Mouse (Mus musculus) left cerebral cortex, adult 18-20 months (tissue): ENCODE measurements around the gene Rab3c. TPM values are rescaled to one million over a fixed set of nuclear protein-coding genes. Genes with fewer than 3 reads are reported as not detected.

Experiments used
- DNase-seq, 2 experiments: peaks; one replicate each; pipeline ENCODE4 v3.0.0; 2021 to 2022; ENCODE audit warnings: low spot score in 2 of 2, mixed read lengths in 1 of 2
- total RNA-seq, 2 experiments: library from RNA; stranded (reverse); gene quantifications; 2 replicates each; pipeline ENCODE4 v1.2.3; 2021

Rab3c gene
- total RNA-seq, 2 experiments from 2014 or later = 170 to 177 TPM

DNA sequence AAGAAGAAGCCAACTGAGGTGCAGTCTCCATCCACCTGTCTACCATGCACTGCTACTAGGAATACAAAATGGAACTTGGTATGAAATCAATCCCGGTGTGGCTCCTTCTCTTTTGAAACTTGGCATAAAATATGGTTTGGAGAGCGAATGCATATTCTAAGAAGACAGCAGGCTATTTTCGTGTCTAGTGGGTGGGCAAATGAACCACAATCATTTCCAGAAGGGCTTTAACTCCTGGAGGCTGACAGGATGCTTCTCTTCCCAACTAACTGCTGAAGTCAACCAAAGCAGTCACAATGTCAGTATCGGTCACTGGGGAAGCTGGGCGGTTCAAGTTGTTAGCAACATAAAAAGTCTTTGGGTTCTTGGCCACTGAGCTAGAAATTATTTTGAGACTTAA is 81.9 kb downstream of the Rab3c start:
- peak in 1 of 2 experiments; percentile 24 for DNase-seq

DNA sequence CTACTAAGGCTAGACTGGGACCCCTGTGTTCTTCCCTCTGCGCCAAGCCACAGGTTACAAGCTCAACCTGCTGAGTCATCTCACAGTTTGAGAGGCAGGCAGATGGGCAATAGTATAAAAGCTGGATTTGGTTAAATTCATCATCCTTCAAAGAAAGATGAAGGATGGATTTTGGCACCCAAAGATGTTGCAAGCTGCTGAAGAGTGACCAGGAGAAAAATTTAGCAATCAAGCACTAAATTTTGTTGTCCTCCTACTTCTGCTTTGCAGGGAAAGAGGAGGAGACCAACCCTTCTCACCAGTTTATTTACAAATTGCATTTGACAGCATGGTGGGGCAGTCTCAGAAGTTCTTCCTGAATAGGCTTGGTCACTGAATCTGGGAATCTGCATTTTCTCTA is 90.8 kb downstream of the Rab3c start:
- DNase-seq = no peak

DNA sequence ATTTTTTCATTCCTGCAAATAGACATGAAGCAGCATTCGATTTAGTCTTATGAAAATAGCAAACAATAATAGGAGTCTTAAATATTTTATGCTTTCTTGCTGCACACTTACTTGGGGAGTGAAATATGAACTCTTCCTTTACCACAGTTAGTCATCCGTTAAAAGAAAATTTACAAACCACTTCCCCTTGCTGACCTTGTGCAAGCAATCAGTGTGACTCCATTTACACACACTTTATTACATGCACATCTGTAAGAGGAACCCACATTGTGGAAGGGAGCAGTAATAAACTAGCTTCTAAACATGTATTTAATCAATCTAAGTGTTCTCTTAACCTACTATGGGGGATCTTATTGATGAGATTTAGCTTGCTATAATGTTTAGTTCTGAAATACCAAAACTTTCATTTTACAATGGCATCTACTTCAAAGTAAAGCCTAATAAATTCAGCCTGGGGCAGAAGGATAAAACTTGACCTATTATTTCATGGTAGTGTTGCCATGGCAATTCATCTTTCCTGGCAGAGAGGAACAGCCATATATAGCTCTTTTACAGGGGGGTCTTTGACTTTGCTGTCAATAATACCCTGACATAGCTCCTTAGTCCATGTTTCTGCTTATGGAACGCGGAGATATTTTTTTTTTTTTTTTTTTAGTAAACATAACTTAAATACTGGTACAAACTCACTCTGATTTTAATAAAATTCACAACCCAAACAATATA is 95.7 kb downstream of the Rab3c start:
- DNase-seq = no peak

DNA sequence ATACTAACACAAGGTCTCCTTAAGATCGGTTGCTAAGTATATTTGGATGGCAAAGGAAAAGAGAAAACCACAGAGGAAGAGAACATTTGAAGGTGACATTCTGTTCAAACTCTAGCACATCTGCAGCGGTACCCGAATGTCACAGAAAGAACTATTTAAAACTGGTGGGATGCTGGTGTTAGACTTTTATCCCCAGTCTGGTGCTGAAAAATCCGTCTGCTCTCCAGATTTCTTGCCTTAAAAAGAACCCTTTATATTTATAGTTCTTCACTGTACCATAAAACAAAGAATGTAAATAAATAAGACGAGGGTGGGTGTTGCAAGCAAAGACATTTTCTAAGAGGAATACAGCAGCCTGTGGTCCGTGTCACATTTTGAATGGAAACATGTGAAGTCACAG is 105.1 kb downstream of the Rab3c start:
- no peak for DNase-seq

DNA sequence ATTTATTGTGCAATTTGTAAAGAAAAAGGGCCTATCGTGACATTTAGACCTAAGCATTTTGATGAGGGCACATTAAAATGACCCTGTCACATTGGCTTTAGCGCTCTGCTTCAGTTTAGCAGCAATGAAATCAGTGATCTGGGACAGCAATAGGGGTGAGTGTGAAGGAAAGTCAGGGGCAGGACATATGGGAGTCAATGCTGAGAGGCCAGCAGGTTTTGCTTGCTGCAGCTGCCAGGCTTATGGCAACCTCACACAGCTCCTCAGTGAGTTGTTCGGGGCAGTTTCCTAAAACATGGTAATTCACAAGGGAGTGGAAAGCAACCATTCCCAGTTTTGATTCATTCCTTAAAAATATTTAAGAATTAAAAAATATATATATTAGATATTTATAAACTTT is 111.1 kb downstream of the Rab3c start:
- no peak for DNase-seq

DNA sequence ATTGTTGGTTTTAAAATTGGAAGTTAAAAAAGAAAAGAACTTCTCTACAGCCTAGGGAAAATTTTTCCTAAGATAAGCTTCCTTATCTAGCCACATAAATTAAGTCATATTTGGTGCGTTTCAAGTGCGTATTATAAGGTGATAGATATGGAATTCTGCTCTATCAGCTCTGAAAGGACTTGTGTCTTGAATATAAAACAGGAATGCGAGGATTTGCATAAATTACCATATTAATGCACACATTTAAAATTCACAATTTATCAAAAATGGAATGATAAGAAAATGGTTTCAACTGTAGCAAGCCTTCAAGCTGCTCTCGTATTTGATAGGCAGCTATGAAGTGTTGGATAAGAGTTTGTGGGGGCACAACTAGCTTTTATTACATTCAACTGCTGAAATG is 111.6 kb downstream of the Rab3c start:
- DNase-seq = no peak

DNA sequence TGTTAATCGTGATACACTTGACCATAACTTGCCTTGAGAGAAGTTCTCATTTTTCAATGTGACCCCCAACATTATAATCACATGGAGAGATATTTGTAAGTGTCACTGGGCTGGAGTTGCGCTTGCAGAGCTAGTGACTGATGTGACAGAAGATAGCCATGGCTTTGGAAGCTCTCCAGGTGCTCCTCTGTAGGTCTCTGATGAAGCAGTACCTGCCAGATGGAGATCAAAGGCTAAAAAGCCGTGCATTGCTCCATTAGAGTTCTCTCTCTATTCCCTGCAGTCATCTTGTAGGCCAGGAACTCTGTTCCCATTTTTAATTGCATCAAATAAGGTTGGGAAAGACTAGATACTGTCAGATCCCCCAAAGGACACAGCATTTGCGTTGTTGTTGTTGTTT is 112.2 kb downstream of the Rab3c start:
- no peak for DNase-seq

DNA sequence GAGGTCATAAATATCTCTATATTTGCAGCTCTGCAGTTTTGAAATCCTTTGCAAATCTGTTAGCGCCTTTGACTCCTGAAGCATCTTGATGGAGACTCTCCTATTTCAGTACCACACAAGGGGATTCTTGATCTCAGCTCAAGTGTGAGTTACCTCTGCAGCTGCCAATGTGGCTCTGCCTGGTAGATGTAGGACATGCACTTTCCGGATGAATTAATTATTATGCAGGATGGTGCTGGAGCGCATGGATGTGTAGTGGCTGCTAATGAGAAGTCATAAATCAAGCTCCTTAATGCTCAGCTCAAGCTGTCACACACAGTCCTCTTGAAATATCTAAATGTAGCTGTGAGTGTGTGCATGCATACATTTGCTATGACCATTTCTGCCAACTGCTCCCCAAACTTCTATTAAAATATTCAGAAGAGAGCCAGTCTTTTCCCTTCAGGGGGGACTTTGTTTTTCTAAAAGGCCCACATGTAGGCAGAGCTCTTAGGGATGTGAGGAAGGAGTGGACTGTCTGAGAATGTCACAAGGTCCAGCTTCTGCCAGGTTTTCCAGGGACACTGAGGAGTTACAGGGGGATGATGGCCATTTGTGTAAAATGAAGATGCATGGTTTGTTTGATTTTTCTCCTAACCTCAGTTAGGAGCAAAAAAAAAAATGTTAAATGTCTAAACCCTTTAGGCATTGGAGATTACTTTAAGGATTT is 114.0 kb downstream of the Rab3c start:
- no peak for DNase-seq

DNA sequence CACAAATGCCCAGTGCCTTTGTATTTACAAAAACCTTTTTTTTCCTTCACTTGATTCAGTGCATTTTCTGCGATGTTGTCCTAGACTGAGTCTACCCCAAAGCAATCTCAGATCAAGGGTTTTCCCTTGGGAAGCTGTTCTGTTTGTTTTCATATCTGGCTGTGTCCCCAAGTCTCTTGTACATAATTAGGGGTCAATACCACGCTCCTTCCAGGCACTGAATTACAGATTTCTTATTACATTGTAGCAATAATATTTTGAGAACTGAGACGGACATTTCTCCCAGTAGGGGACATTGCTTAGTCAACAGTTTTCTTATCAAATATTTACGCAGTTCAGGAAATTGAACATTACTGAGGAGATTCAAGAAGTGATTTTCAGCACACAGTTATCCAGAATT is 120.8 kb downstream of the Rab3c start:
- DNase-seq = no peak

DNA sequence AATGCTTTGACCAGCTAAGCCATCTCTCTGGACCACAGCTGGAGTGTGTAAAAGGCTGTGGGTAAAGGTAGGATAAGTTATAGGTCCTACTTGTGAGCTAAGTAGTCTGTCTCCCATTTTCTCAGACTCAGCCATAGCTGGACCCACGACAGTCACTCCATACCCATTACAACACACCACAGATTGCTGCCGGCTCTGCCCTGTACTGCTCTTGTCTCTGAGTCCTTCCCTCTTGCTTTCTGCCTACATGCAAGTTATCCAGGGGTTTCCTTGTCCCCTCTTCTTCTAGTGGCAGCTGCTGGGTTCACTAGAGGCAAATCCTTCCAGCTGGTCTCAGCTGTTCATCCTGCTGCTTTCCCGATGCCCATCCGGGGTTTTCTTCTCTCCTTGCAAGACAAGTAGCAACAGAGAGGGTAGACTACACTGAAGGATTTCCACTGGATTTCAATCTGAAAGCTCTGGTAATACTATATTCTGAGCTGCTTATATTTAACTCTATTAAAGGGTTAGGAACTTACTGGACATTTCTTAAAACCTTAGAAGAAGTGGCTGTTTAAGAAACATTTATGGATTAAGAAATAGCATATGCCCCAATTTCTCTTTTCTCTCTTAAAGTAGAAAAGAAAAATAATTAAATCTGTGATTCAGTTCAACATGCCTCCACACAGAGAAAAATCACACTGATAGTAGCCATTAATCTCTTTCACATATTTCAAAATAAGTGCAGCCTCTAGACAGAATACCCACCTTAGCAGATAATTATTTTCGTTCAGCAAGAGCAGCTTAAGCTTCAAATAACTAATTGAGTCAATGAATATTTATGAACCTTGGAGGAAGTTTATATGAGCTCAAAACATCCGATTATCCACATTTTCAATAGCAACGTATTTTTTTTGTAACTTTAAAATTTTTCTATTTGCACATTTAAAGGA is 121.9 kb downstream of the Rab3c start:
- no peak for DNase-seq

DNA sequence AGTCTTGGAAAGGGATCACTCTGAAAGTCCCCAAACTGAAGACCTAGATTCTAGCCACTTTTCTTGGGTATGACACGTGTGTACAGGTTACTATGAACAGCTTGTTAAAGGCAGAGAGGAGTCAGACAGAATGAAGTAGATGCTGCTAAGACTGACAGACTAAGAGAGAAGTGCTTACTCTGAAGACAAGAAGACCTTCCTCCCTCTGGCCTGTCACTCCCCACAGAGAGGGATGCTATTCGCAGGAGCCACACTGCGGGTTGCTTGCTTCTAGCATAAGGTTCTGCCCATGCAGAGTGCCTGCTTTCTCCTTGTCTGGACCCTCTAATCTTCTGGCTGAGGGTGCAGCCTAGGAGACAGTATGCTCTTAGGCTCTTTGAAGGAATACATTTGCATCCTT is 135.3 kb downstream of the Rab3c start:
- no peak for DNase-seq

DNA sequence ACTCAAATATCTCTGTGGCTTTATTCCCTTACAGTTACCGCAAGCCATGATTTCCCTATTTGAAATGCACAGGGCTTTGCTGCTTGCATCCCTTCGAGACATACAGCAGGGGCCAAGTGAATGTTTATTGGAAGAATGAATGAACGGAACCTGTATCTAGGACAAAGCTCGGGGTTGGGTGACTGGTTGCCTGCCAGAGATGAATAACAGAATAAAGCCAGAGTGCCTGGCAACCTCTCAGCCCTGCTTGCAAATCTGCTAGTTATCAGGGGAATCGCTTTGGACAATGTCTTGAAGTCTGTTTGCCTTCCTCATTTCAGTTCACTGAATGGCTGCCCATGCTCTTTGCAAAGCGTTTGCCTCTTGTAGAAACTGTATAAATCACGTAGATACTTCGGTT is 135.8 kb downstream of the Rab3c start:
- no peak for DNase-seq

DNA sequence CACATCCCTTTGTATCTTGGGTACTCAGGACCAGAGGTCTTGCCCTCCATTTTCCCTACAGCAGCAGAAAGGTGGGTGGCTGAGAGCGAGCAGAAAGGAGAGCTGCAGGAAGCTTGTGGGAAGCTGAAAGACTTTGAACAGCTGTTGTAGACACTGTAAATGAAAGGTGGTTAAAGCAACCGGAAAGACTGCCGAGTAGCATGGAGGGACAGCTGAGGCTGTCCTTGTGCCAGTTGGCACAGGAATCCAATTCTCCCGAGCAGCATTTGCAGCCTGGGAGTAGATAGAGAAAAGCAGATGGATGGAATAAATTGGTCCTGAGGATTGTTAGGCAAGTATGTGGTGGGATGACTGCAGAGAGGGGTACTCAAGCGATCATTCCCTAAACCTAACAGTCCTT is 141.5 kb downstream of the Rab3c start:
- peak; percentile 37 to 58 for DNase-seq

DNA sequence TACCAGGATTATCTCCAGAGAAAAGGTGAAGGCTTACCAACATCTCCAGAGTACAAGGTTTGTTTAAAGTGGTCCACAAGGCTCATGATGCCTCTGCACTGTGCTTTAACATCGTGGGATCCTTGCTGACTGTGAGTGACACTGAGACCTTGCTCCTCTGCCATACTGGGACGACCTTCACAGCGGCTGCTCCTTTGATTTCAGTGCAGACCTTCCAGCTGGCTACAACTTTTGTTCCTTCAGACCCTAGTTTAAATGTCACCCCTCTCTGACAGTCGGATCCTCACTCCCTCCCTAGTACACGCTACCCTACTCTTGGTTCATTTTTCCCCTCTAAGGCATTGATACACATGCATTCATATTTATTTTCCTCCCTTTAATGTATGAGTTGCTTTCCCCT is 142.2 kb downstream of the Rab3c start:
- no peak for DNase-seq

DNA sequence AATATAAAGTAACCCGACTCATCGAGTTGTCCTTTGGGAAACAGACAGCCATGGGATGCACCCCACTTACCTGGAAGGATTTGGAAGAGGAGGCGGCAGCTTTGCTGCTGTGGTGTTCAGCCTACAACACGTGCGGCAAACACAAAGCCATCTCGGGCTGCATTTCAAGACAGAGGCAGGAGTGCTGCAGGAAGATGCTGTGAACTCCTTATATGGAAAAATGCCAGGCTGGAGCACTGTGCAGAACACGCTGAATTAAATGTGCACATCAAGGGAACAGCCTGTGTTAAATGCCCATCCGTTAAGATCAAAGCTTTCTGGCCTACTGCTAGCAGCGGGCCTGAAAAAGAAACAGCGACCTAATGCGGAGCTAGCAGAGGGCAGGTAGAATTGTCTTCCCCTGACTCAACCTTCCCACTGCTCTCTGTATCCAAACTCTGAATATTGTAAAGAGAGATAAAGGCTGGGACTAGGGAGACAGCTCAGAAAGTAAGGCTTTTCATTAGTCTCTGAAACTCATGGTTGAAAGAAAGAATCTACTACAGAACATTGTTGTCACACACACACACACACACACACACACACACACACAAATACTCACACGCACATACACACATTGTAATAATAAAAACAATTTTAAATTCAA is 153.1 kb downstream of the Rab3c start:
- DNase-seq = no peak

DNA sequence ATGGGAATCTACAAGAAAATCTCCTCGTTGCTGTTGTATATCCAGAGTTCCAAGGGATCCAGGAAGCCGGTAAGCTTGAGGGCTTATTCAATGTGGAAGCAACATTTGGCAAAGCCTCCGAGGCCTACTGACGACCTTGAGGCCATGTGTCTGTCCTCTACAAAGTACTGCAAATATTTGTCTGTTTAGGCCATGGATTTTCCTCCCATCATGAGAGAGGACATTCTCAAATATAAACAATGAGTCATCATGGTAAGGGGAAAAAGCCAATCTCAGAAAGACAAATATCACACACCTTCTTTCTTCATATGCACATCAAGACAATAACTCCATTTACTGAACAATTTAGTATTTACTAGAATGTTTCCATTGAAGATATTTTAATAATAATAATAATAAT is 158.0 kb downstream of the Rab3c start:
- DNase-seq = no peak

DNA sequence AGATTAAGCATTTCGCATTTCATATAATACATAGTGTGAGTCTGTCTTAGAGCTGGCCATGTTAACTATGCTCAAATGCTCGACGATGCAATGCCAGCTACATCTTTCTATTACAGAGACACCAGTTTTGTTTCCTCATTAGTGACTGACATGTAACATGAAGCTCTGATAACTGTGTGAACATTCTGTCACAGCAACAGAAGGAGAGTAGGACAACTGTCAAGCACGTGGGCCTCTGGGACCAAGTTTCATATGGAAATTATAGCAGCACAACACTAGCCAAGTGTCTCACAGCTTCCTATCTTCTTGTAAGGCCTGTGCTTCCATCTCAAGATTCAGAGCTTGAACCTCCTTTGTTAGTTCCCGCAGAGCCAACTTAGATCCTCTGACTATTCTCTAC is 163.9 kb downstream of the Rab3c start:
- peak; percentile 12 to 30 for DNase-seq

DNA sequence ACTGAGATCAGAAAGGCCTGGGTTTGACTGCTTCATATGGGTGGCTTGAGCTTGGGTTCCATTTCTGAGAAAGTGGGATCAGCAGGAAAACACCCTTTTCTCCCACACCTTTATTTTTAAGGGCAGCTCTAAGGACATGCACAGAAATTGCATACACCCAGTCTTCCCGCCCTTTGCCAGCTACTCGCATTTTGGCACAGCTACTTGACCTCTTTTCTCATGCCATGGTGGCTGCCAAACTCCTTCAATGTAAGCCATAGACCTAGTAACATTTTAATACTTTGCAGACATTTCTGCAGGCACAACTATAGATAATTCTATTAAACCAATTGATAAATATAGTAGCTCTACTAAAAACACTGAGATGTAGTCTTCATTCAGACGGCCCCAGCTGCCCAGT is 164.5 kb downstream of the Rab3c start:
- no peak for DNase-seq

DNA sequence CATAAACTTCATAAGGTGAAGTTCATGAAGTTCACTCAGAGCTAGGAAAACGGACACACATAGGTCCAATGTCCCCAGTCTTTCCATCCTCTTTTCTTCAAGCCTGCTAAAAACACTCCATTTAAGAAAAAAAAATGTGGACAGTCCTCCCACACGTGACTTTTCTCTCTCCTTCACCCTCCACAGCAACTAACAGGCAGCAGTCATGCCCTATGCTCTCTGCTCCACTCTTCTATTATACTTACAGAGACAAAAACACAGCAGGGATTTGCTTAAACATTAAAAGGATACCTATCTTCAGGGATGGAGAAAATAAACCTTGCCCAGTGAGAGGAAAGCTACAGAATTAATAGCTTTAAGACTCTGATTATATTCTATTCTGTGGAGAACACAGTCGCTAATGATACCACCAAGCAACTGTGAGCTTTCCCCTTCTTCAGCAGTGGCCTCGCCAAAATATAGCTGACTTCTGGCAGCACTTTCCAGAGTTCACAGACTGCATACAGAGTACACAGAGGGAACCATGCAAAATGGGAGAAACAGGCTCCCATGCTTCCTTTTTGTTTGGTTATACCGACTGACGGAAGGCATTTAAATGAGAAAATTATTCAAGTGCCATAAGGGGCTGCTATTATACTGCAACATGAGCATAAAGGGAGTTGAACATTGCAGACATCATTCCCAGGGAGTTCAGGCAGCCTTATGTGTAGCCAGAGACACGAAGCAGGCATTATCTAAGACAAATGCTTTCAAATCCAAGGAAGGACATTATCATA is 165.7 kb downstream of the Rab3c start:
- no peak for DNase-seq

DNA sequence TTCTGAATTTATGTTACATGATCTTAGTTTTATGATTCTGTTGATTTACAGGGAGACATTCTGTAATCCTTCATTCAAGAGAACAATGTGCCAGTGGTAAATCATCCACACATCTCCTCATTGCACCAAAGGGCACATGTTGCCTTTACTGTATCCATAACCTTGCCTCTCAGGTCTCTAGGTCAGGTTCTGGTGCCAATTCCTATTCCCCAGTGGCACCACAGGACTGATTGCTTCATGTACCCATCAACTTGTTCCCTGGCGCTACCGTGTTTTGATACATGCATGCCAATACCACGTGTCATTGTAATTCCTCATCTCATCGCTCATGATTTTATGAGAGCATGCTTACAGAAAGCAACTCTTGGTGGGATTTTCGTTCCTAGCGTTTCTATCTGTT is 167.1 kb downstream of the Rab3c start:
- no peak for DNase-seq
